In the genomic region with DNA sequence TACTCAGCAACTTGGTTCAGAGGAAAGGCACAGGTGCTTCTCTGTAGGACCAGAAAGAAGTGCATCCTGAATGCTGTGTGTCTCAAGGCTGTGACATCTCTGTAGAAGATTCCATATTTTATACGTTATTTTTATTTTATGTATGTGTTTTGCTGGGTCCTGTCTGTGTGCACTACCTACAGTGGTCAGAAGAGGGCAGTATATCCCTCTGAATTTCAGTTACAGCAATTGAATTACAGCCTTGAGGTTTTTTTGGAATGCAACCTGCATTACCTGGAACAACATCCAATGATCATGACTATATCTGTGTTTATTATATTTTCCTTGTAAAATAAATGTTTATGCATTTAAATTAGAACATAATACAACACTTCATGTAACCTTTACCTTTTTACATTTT, we compare ENCODE assay signal across 8 mouse cellular contexts. TPM values are rescaled to one million over a fixed set of nuclear protein-coding genes. Genes with fewer than 3 reads are reported as not detected.
A peak's percentile ranks its signal among the peaks of the same experiment; 100 is the strongest.
DNase-seq lines count a peak whose midpoint lies in the region; ATAC-seq lines count a peak whose summit lies in the region.
"Not testable (repeated sequence)": the region's sequence is repeated elsewhere in the genome, so short reads cannot be mapped to it uniquely, and the experiment has no call there.

No protein-coding gene starts in this region.

- not testable (repeated sequence) for H3K36me3 ChIP-seq in intestine, embryonic 14.5 days (ENCODE audit: control insufficient read depth, insufficient read depth, low read length)

- H3K4me2 ChIP-seq in intestine, embryonic 14.5 days (ENCODE audit: low read length): not testable (repeated sequence)

- not testable (repeated sequence) for H3K27ac ChIP-seq in intestine, embryonic 14.5 days (ENCODE audit: low read depth)

- 26% methylated on average over 1 of the region's 1 CpGs for WGBS in intestine, embryonic 14.5 days

- not testable (repeated sequence) for H3K4me1 ChIP-seq in intestine, embryonic 14.5 days (replicated peaks; ENCODE audit: control insufficient read depth, insufficient read depth, low read length)

- not testable (repeated sequence) for ATAC-seq in intestine, embryonic 14.5 days (replicated peaks; ENCODE audit: low FRiP score, low TSS enrichment, low read depth)
- peak; percentile 74; the same call in 1 of the 2 replicates for ATAC-seq in megakaryocyte-erythroid progenitor cell, adult 5-6 weeks (replicated peaks; ENCODE audit: low FRiP score, low TSS enrichment, poor library complexity, severe bottlenecking)

- H3K4me3 ChIP-seq in intestine, embryonic 14.5 days (ENCODE audit: low read depth, low read length): not testable (repeated sequence)

- intact Hi-C loops in left cerebral cortex, postnatal 4 days (cut with DNase I): loop anchor here (10.0 kb wide), 1 partner anchor 228 kb away; the partner anchor contains the start of gene Fbp2

- DNase-seq in 3134 (ENCODE audit: extremely low read depth, insufficient read length, low spot score): peak; percentile 3
- peak; percentile 73 for DNase-seq in NIH3T3 (ENCODE audit: low read depth)
- DNase-seq in cerebellum, adult 8-10 months: peak; percentile 8
- peak; percentile 61 for DNase-seq in forelimb bud, embryonic 11.5 days (ENCODE audit: low read depth, low spot score)
- peak; percentile 57 for DNase-seq in intestine, embryonic 14.5 days (ENCODE audit: low spot score)
- DNase-seq in left cerebral cortex, postnatal 4 days: peak; percentile 13
- peak; percentile 11 for DNase-seq in skeletal muscle tissue, adult 2 months (ENCODE audit: low read depth, low spot score)

- H3K9ac ChIP-seq in intestine, embryonic 14.5 days (ENCODE audit: low read length): not testable (repeated sequence)

- H3K27me3 ChIP-seq in intestine, embryonic 14.5 days (replicated peaks; ENCODE audit: control insufficient read depth, insufficient read depth, low read length): not testable (repeated sequence)

- H3K9me3 ChIP-seq in intestine, embryonic 14.5 days (ENCODE audit: control insufficient read depth, low read length): not testable (repeated sequence)

RNA-seq across cellular contexts. Expression of gene 6720489N17Rik, which starts 3.1 kb away (rescaled TPM):
- 12.1 and 15.3 TPM in 2 replicates for polyA plus RNA-seq in intestine, embryonic 14.5 days (2014; fragmentation: Nextera tagmentation; extraction: Ambion mirVana)
- total RNA-seq in left cerebral cortex, postnatal 4 days (2021): 1 to 10 TPM; 4.0 to 4.4 TPM
- 8.8 and 10.7 TPM in 2 replicates for total RNA-seq in megakaryocyte-erythroid progenitor cell, adult 5-6 weeks (2014; fragmentation: Nextera tagmentation)
- 4.0 and 10.6 TPM in 2 replicates for total RNA-seq in megakaryocyte-erythroid progenitor cell, adult 5-6 weeks (2017)

RNA-seq across cellular contexts. Expression of gene Zfp934, which starts 56.1 kb away (rescaled TPM):
- polyA plus RNA-seq in intestine, embryonic 14.5 days (2014; fragmentation: Nextera tagmentation; extraction: Ambion mirVana): 19.2 and 19.6 TPM in 2 replicates
- total RNA-seq in left cerebral cortex, postnatal 4 days (2021): 1 to 10 TPM; 7.8 to 9.4 TPM
- total RNA-seq in megakaryocyte-erythroid progenitor cell, adult 5-6 weeks (2014; fragmentation: Nextera tagmentation): 22.9 and 40.8 TPM in 2 replicates
- 7.0 and 7.9 TPM in 2 replicates for total RNA-seq in megakaryocyte-erythroid progenitor cell, adult 5-6 weeks (2017)

Comparison
In these comparisons a context has a peak if more than half of its experiments do, and no peak if none do; other contexts are left out.
1. DNase-seq: peak in every context shown above with its lines; median percentile 73 in NIH3T3; 61 in forelimb bud, embryonic 11.5 days; 57 in intestine, embryonic 14.5 days; 13 in left cerebral cortex, postnatal 4 days; 11 in skeletal muscle tissue, adult 2 months; 8 in cerebellum, adult 8-10 months; 3 in 3134.